Mouse (Mus musculus): ENCODE results near the gene Vps26a.

DNA sequence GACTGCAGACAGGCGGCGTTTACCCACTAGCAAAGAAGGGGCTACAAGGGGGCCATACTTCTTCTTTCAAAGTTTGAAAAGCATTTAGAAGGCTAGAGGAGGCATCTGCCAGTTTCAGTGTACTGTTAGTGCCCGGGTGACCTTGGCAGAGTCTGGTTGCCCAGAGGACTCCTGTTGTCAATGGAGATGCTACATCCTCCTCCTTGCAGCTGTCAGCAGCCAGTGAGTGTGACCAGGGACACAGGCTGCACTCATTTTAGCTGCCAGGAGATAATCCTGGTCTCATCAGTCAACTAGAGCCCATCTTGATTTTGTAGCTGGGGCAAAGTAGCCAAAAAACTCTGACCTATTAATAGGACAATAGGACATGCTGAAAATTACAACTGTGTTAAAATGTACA, 65.5 kb downstream of the Vps26a start:
- TF ChIP-seq EP300 (optimal IDR thresholded peaks at IDR 0.05) (no peak), CTCF (IDR thresholded peaks at IDR 0.05; ENCODE audit: low read depth) (no peak)
